8 mouse cellular contexts compared by ENCODE assay signal in the genomic region with DNA sequence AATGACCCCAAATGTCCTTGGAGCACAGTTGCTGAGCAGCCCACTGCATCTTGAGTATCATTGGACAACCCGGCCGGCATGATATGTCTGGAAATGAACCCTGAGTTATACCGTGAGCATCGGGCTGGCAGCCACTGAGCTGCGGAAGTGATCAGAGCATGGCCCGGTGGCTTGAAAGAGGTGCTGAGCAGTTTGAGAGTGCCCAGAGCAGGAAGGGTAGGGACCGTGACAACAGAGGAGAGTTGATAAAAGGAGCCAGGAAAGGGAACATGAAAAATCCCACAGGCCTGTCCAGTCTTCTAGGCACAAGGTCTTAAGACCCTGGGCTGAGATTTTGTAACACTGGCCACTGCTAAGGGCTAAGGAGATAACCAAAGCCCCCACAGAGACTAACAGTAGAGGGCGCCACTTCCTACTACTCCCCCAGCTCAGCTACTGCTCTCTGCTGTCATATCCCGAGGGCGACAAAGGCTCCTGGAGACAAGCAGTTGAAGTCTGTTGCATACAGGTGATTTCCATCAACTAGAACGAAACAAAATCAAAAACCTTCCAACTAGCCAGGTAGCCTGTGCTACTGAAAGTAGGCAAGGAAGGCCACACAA. TPM values are rescaled to one million over a fixed set of nuclear protein-coding genes. Genes with fewer than 3 reads are reported as not detected.
DNase-seq lines count a peak whose midpoint lies in the region; ATAC-seq and TF ChIP-seq lines count a peak whose summit lies in the region.

No protein-coding gene starts in this region.

- no peak overlapping the region for H3K4me3 ChIP-seq in layer of hippocampus, adult 2 months
- H3K4me3 ChIP-seq in E14TG2a.4 (replicated peaks; ENCODE audit: low read length) = no peak overlapping the region
- no peak overlapping the region for H3K4me3 ChIP-seq in limb, embryonic 12.5 days (replicated peaks)

- H3K36me3 ChIP-seq in E14TG2a.4 (ENCODE audit: insufficient read depth, low read length) = no peaks in the 10 kb centered on the region
- H3K36me3 ChIP-seq in limb, embryonic 12.5 days = no peaks in the 10 kb centered on the region

- peak in 1 of 2 experiments; percentile 32 for DNase-seq in layer of hippocampus, adult 2 months (ENCODE audit: low spot score in 2 of 2)
- no peak for DNase-seq in layer of hippocampus, adult 9-11 months
- peak; percentile 64 for DNase-seq in adrenal gland, postnatal 14 days
- peak; percentile 47 for DNase-seq in gastrocnemius, postnatal 14 days
- DNase-seq in spleen, postnatal 36 days (ENCODE audit: low spot score in 2 of 2) = peak; percentile 31 to 32
- DNase-seq in MN1 (ENCODE audit: low spot score) = no peak

- TF ChIP-seq CTCF in layer of hippocampus, adult 2 months (conservative IDR thresholded peaks at IDR 0.05) = peak; percentile 73
- peak; percentile 65 for TF ChIP-seq CTCF in E14TG2a.4 (conservative IDR thresholded peaks at IDR 0.05; ENCODE audit: low read length)

- H3K27me3 ChIP-seq in E14TG2a.4 (ENCODE audit: insufficient read depth, low read length) = no peaks in the 10 kb centered on the region
- no peaks in the 10 kb centered on the region for H3K27me3 ChIP-seq in limb, embryonic 12.5 days

- no peaks in the 10 kb centered on the region for H3K4me1 ChIP-seq in E14TG2a.4 (replicated peaks; ENCODE audit: low read depth, low read length)
- H3K4me1 ChIP-seq in limb, embryonic 12.5 days (replicated peaks) = peaks cover 16% of the 10 kb centered on the region

- ATAC-seq in limb, embryonic 12.5 days (ENCODE audit: insufficient number of reproducible peaks, insufficient read depth, low FRiP score, low TSS enrichment, low read depth) = no peak

- H3K4me2 ChIP-seq in limb, embryonic 12.5 days = 0 out of 2 replicates have a peak overlapping the region, but pooled peaks have one; percentile 4

- no peak overlapping the region for H3K9ac ChIP-seq in limb, embryonic 12.5 days (replicated peaks)

- no peak overlapping the region for H3K27ac ChIP-seq in layer of hippocampus, adult 2 months
- H3K27ac ChIP-seq in limb, embryonic 12.5 days = peak overlapping the region; percentile 50; the same call in 1 of the 2 replicates

- H3K9me3 ChIP-seq in E14TG2a.4 (ENCODE audit: low read length) = no peaks in the 10 kb centered on the region
- H3K9me3 ChIP-seq in limb, embryonic 12.5 days = no peaks in the 10 kb centered on the region

- intact Hi-C loops in gastrocnemius, postnatal 14 days (cut with DNase I; ENCODE audit: low total_unique reads) = loop anchor here (5.0 kb wide), 1 partner anchor 127 kb away; no protein-coding TSS in a partner anchor

- 67% methylated on average over 11 of the region's 11 CpGs for WGBS in limb, embryonic 12.5 days

RNA-seq across cellular contexts. Expression of a gene that starts 14.8 kb away (rescaled TPM):
- not detected for total RNA-seq in layer of hippocampus, adult 2 months (2021)
- not detected in 2 replicates for total RNA-seq in adrenal gland, postnatal 14 days (2021)
- total RNA-seq in gastrocnemius, postnatal 14 days (2021) = under 1 TPM; 0.16 to 0.33 TPM
- polyA plus RNA-seq in limb, embryonic 12.5 days (2016; fragmentation: Nextera tagmentation; extraction: Ambion mirVana) = not detected in 2 replicates

RNA-seq across cellular contexts. Expression of a gene that starts 21.7 kb away (rescaled TPM):
- 10 to 100 TPM; 30.1 to 36.0 TPM for total RNA-seq in layer of hippocampus, adult 2 months (2021)
- 5.5 and 5.6 TPM in 2 replicates for total RNA-seq in adrenal gland, postnatal 14 days (2021)
- total RNA-seq in gastrocnemius, postnatal 14 days (2021) = 10 to 100 TPM; 22.3 to 32.1 TPM
- 8.9 and 10.9 TPM in 2 replicates for polyA plus RNA-seq in limb, embryonic 12.5 days (2016; fragmentation: Nextera tagmentation; extraction: Ambion mirVana)

Comparison
In these comparisons a context has a peak if more than half of its experiments do, and no peak if none do; other contexts are left out.
1. DNase-seq: peak in adrenal gland, postnatal 14 days (single experiment), gastrocnemius, postnatal 14 days (single experiment) and spleen, postnatal 36 days (2 of 2); none in layer of hippocampus, adult 9-11 months (single experiment) and MN1 (single experiment).